Mouse (Mus musculus) ES-E14 (cell line): ENCODE data around the gene Baz1a. TPM values are rescaled to one million over a fixed set of nuclear protein-coding genes. Genes with fewer than 3 reads are reported as not detected.

Source experiments
- DNase-seq: peaks from one replicate; pipeline ENCODE4 v3.0.0-alpha.2; 2013; ENCODE audit warnings: low read depth, low spot score
- H3K27ac ChIP-seq: 2 replicates; pipeline ENCODE4 v1.5.1; 2012; ENCODE audit warnings: low read depth, mild to moderate bottlenecking, low read length, moderate library complexity, mixed read lengths; ENCODE audit not compliant: poor library complexity, insufficient read depth, severe bottlenecking
- H3K36me3 ChIP-seq: 2 replicates; pipeline ENCODE4 v1.6.1; 2012; ENCODE audit warnings: mild to moderate bottlenecking, low read length, moderate library complexity, mixed read lengths; ENCODE audit not compliant: control insufficient read depth, poor library complexity, insufficient read depth, severe bottlenecking
- H3K4me1 ChIP-seq, 2 experiments: fragments of 150-350 bp in 1 of 2; sonication (generic) in 1 of 2; 2 replicates each; pipeline ENCODE4 v1.6.1; 2012; ENCODE audit warnings: low read length in 2 of 2, mild to moderate bottlenecking in 1 of 2, mixed read lengths in 1 of 2; ENCODE audit not compliant: control insufficient read depth in 2 of 2, insufficient read depth in 2 of 2, poor library complexity in 1 of 2
- H3K4me3 ChIP-seq, 2 experiments: fragments of 150-350 bp in 1 of 2; sonication (generic) in 1 of 2; 2 replicates each; pipeline ENCODE4 v1.5.1; 2012; ENCODE audit warnings: low read length in 2 of 2, low read depth in 1 of 2, mild to moderate bottlenecking in 1 of 2, mixed read lengths in 1 of 2; ENCODE audit not compliant: insufficient read depth in 1 of 2, poor library complexity in 1 of 2, severe bottlenecking in 1 of 2
- H3K9ac ChIP-seq: 2 replicates; pipeline ENCODE4 v1.6.1; 2012; ENCODE audit warnings: low read depth, mild to moderate bottlenecking, low read length, mixed read lengths; ENCODE audit not compliant: poor library complexity, insufficient read depth, severe bottlenecking
- H3K9me3 ChIP-seq: fragments of 150-350 bp; sonication (generic); 2 replicates; pipeline ENCODE4 v1.6.1; 2012; ENCODE audit warnings: low read depth, mild to moderate bottlenecking, low read length; ENCODE audit not compliant: control insufficient read depth, insufficient read depth
- CHD2 ChIP-seq: IDR thresholded peaks from 2 replicates; pipeline ENCODE4 v1.6.1; 2014; ENCODE audit warnings: mild to moderate bottlenecking, low read depth, low read length, inconsistent platforms
- HCFC1 ChIP-seq: IDR thresholded peaks from 2 replicates; pipeline ENCODE4 v1.6.1; 2012; ENCODE audit warnings: low read length, inconsistent platforms, borderline replicate concordance; ENCODE audit not compliant: insufficient read depth
- MAFK ChIP-seq: IDR thresholded peaks from 2 replicates; pipeline ENCODE4 v1.6.1; 2014; ENCODE audit warnings: mild to moderate bottlenecking, low read depth, low read length, inconsistent platforms; ENCODE audit not compliant: insufficient read depth
- ZC3H11A ChIP-seq: IDR thresholded peaks from 2 replicates; pipeline ENCODE4 v1.6.1; 2012; ENCODE audit warnings: low read depth, mild to moderate bottlenecking, inconsistent platforms, low read length, borderline replicate concordance
- ZNF384 ChIP-seq: IDR thresholded peaks from 2 replicates; pipeline ENCODE4 v1.6.1; 2012; ENCODE audit warnings: low read depth, low read length, inconsistent platforms
- in situ Hi-C, 2 experiments: fragments of 600-800 bp; cut with MboI; formaldehyde crosslinking; loops; one replicate each; pipeline ENCODE4 v1.15.1; 2025; ENCODE audit warnings: low sequenced_read_pairs in 2 of 2, inconsistent platforms in 1 of 2; ENCODE audit not compliant: unreplicated experiment in 2 of 2
- total RNA-seq: library from RNA; depleted of rRNA; stranded (reverse); fragments of 300-350 nt; gene quantifications from 2 replicates; pipeline ENCODE4 v1.2.3, GENCODE M21; 2012

Gene Baz1a
- total RNA-seq, 1 experiment: 22.9 TPM

- Histone ChIP-seq H3K4me3 (no peak overlapping the region), H3K27ac (no peak overlapping the region), H3K36me3 (no peaks in the 10 kb centered on the region; the same call in 1 of the 2 replicates), H3K4me1 (no peaks in the 10 kb centered on the region), H3K9ac (no peak overlapping the region), H3K9me3 (no peaks in the 10 kb centered on the region)
- DNase-seq: no peak
- in situ Hi-C loops: no loop called here
- no peak for TF ChIP-seq CHD2
- no peak for TF ChIP-seq MAFK
- TF ChIP-seq HCFC1: no peak
- TF ChIP-seq ZC3H11A: no peak
- no peak for TF ChIP-seq ZNF384
These were observed 37.3 kb upstream of the Baz1a start for GRCm38 (mm10) chr12:55051210-55052173.

- Histone ChIP-seq H3K36me3 (no peaks in the 10 kb centered on the region; the same call in 1 of the 2 replicates), H3K4me1 (no peaks in the 10 kb centered on the region), H3K4me3 (no peak overlapping the region), H3K9ac (no peak overlapping the region), H3K9me3 (no peaks in the 10 kb centered on the region), H3K27ac (no peak overlapping the region)
- in situ Hi-C loops: no loop called here
- no peak for TF ChIP-seq ZC3H11A
- no peak for TF ChIP-seq CHD2
- TF ChIP-seq MAFK: no peak
- TF ChIP-seq ZNF384: no peak
- TF ChIP-seq HCFC1: no peak
- no peak for DNase-seq
These were observed 35.7 kb upstream of the Baz1a start for GRCm38 (mm10) chr12:55049731-55050353.

DNA sequence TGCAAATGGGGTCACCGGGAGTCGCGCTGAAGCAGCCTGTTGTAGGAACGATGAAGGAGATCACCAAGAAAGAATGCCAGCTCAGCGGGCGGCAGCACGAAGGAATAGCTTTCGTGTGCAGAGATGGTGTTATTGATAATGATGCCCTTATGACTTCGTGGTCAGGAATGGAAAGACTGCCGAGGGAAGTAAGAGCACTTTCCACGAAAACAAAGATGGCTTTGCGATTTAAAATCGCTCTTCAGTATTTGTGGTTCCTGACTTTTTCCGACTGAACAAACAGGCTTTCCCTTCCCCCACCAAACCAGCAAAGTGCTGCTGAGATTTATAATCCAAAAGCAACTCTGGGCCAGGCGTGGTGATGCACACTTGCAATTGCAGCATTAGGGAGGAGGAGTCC, 26.9 kb upstream of the Baz1a start:
- TF ChIP-seq CHD2: no peak
- TF ChIP-seq ZNF384: no peak
- TF ChIP-seq ZC3H11A: no peak
- TF ChIP-seq MAFK: no peak
- TF ChIP-seq HCFC1: no peak
- Histone ChIP-seq H3K4me3 (no peak overlapping the region), H3K27ac (no peak overlapping the region), H3K9me3 (no peaks in the 10 kb centered on the region), H3K36me3 (no peaks in the 10 kb centered on the region; the same call in 1 of the 2 replicates), H3K9ac (no peak overlapping the region), H3K4me1 (no peaks in the 10 kb centered on the region)
- in situ Hi-C loops: no loop called here
- DNase-seq: no peak

DNA sequence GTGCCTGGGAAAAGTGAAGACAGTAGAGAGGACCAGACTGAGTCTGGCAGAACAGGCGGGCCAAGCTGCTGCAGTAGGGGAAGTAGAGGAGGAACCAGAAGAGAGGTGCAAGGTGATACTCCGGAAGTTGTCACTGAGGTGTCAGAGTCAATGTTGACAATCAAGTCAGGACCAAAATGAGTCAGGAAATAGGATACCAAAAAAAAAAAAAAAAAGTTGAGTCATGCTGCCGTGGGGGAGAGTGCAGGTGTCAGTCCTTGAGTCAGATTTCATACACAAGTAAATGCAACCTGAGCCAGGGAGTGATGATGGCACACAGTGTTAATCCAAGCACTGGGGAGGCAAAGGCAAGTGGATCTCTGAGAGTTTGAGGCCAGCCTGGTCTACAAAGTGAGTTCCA, 12.9 kb upstream of the Baz1a start:
- TF ChIP-seq MAFK: 0 out of 2 replicates have a peak, but pooled peaks have one; percentile 41
- no peak for TF ChIP-seq ZC3H11A
- TF ChIP-seq CHD2: no peak
- peak; percentile 73 for TF ChIP-seq ZNF384
- TF ChIP-seq HCFC1: no peak
- no peak overlapping the region for H3K27ac ChIP-seq
- in situ Hi-C loops: no loop called here
- DNase-seq: no peak
- no peaks in the 10 kb centered on the region for H3K4me1 ChIP-seq
- H3K4me3 ChIP-seq: no peak overlapping the region
- H3K9me3 ChIP-seq: no peaks in the 10 kb centered on the region
- no peak overlapping the region for H3K9ac ChIP-seq
- H3K36me3 ChIP-seq: no peaks in the 10 kb centered on the region
